Mouse (Mus musculus) left cerebral cortex, postnatal 4 days (tissue): ENCODE measurements around the gene Fbxw5. TPM values are rescaled to one million over a fixed set of nuclear protein-coding genes. Genes with fewer than 3 reads are reported as not detected.

Experiments
- total RNA-seq, 2 experiments: library from RNA; stranded (reverse); gene quantifications; 2 replicates each; pipeline ENCODE4 v1.2.3; 2021

Gene Fbxw5
- total RNA-seq, 2 experiments from 2014 or later: 117 TPM

Other genes starting within 250 kb of the Fbxw5 start
- 10 to 100 TPM; 26.4 to 26.8 TPM for gene Tmem203, start 245.3 kb upstream of the Fbxw5 start, total RNA-seq
- gene Tprn, start 238.1 kb upstream of the Fbxw5 start, total RNA-seq: 10 to 100 TPM; 15.4 to 16.2 TPM
- gene Ssna1, start 228.3 kb upstream of the Fbxw5 start, total RNA-seq: 10 to 100 TPM; 72.3 to 75.7 TPM
- 100 to 1,000 TPM; 108 to 121 TPM for gene Anapc2, start 228.3 kb upstream of the Fbxw5 start, total RNA-seq
- not detected for gene Tmem210, start 212.6 kb upstream of the Fbxw5 start, total RNA-seq
- gene Lrrc26, start 210.8 kb upstream of the Fbxw5 start, total RNA-seq: not detected
- 100 to 1,000 TPM; 163 to 186 TPM for gene Grin1, start 181.6 kb upstream of the Fbxw5 start, total RNA-seq
- gene Man1b1, start 168.4 kb upstream of the Fbxw5 start, total RNA-seq: 10 to 100 TPM; 51.0 to 61.3 TPM
- gene Dpp7, start 144.4 kb upstream of the Fbxw5 start, total RNA-seq: 10 to 100 TPM; 23.0 to 27.3 TPM
- 1 to 10 TPM; 6.5 to 7.3 TPM for gene Uap1l1, start 135.1 kb upstream of the Fbxw5 start, total RNA-seq
- 10 to 100 TPM; 11.7 to 11.8 TPM for gene Sapcd2, start 128.4 kb upstream of the Fbxw5 start, total RNA-seq
- gene Entpd2, start 104.9 kb upstream of the Fbxw5 start, total RNA-seq: 1 to 10 TPM; 6.8 to 7.2 TPM
- 100 to 1,000 TPM; 478 to 490 TPM for gene Npdc1, start 101.4 kb upstream of the Fbxw5 start, total RNA-seq
- gene Fut7, start 77.5 kb upstream of the Fbxw5 start, total RNA-seq: under 1 TPM in 1 of 2 experiments, not detected in 1; 0.16 TPM
- 10 to 100 TPM; 78.4 to 99.2 TPM for gene Abca2, start 72.0 kb upstream of the Fbxw5 start, total RNA-seq
- under 1 TPM in 1 of 2 experiments, not detected in 1; 0.52 TPM for gene Clic3, start 43.9 kb upstream of the Fbxw5 start, total RNA-seq
- 10 to 100 TPM; 83.1 to 92.4 TPM for gene Paxx, start 39.7 kb upstream of the Fbxw5 start, total RNA-seq
- 100 to 1,000 TPM; 665 to 881 TPM for gene Ptgds, start 30.7 kb upstream of the Fbxw5 start, total RNA-seq
- not detected for gene Lcn12, start 6.8 kb upstream of the Fbxw5 start, total RNA-seq
- gene C8g, start 969 bp downstream of the Fbxw5 start, total RNA-seq: 1 to 10 TPM in 1 of 2 experiments, under 1 TPM in 1; 0.98 to 1.3 TPM
- 1 to 10 TPM; 7.5 to 8.6 TPM for gene Traf2, start 46.2 kb downstream of the Fbxw5 start, total RNA-seq
- gene Edf1, start 57.1 kb downstream of the Fbxw5 start, total RNA-seq: 100 to 1,000 TPM; 154 to 155 TPM
- 1 to 10 TPM; 1.8 to 2.9 TPM for gene Mamdc4, start 74.1 kb downstream of the Fbxw5 start, total RNA-seq
- gene Phpt1, start 74.5 kb downstream of the Fbxw5 start, total RNA-seq: 10 to 100 TPM; 77.1 to 79.5 TPM
- gene Ajm1, start 81.0 kb downstream of the Fbxw5 start, total RNA-seq: 10 to 100 TPM; 49.0 to 59.4 TPM
- gene Rabl6, start 107.8 kb downstream of the Fbxw5 start, total RNA-seq: 10 to 100 TPM; 85.9 to 87.1 TPM
- not detected for gene Ccdc183, start 116.9 kb downstream of the Fbxw5 start, total RNA-seq
- gene Tmem141, start 121.3 kb downstream of the Fbxw5 start, total RNA-seq: 10 to 100 TPM; 21.7 to 27.1 TPM
- 1 to 10 TPM; 1.0 to 1.6 TPM for gene Fcna, start 127.3 kb downstream of the Fbxw5 start, total RNA-seq
- not detected for gene Lcn8, start 152.4 kb downstream of the Fbxw5 start, total RNA-seq
- gene Lcn5, start 157.2 kb downstream of the Fbxw5 start, total RNA-seq: not detected
- gene Lcn6, start 176.0 kb downstream of the Fbxw5 start, total RNA-seq: not detected
- gene Lcn10, start 182.0 kb downstream of the Fbxw5 start, total RNA-seq: not detected
- not detected for gene Obp2a, start 199.3 kb downstream of the Fbxw5 start, total RNA-seq
- 10 to 100 TPM; 75.2 to 76.6 TPM for gene Bmyc, start 206.0 kb downstream of the Fbxw5 start, total RNA-seq
- gene Obp2b, start 236.3 kb downstream of the Fbxw5 start, total RNA-seq: not detected